Mouse (Mus musculus): ENCODE data around the gene Erp44.

- TF ChIP-seq CTCF (IDR thresholded peaks at IDR 0.05 in 2 of 3, conservative IDR thresholded peaks at IDR 0.05 in 1 of 3; ENCODE audit: control insufficient read depth in 1 of 3, insufficient read depth in 1 of 3, low read depth in 2 of 3, low read length in 3 of 3, poor library complexity in 1 of 3, severe bottlenecking in 1 of 3) (no peak), TCF12 (IDR thresholded peaks at IDR 0.05; ENCODE audit: low read depth, low read length) (no peak), KAT2A (conservative IDR thresholded peaks at IDR 0.05; ENCODE audit: low read depth, low read length) (no peak)
Observed at GRCm38 (mm10) chr4:48236721-48237120, 42.6 kb downstream of the Erp44 start.

All from MEL (cell line).